Mouse (Mus musculus) lung, postnatal 25 days (tissue): ENCODE results near the gene Ube2d3.
"Not testable (repeated sequence)": the region's sequence is repeated elsewhere in the genome, so short reads cannot be mapped to it uniquely, and the experiment has no call there.

Experiments
- DNase-seq: peaks from one replicate; pipeline ENCODE4 v3.0.0; 2022; ENCODE audit warnings: low spot score

Ube2d3 gene

GRCm38 (mm10) chr3:135491102-135491501, 53.2 kb downstream of the Ube2d3 start:
- DNase-seq, result no peak

GRCm38 (mm10) chr3:135493320-135493719, 55.4 kb downstream of the Ube2d3 start:
- not testable (repeated sequence) for DNase-seq

- DNase-seq, result not testable (repeated sequence)
These were observed 60.0 kb downstream of the Ube2d3 start for GRCm38 (mm10) chr3:135497956-135498355.

DNA sequence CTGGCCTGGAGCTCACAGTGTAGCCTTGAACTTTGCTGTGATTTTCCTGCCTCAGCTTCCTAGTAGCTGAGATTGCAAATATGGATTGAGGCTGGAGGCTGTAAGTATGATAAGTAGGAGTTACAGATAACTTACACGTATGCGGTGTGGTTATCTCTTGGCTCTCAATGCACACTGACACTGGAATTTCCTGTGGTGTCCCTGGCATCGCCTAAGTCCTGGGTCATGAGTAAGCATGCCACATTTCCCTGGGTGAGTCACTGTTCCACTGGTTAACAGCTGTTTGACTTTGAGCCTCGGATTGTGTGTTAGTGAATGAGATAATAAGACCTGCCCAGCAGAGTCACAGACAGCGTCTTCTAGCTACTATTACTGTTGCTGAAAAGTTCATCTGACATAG, 60.9 kb downstream of the Ube2d3 start:
- DNase-seq, result no peak

DNA sequence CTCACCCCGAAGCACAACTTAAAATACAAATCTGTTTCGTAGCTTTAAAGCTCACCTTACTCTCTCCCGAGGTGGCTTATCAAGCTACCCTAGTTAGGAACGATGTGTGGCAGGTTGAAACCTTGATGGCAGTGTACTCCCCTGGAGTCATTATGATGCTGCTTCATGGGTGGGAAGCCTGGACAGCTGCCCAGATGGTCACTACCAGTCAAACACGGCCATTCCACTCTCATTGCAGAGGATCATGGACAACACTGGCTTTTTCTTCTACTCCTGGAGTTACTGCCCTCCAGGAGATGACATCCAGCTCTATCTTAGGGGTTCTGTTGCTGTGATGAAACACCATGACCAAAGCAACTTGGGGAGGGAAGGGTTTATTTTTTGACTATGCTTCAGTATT, 65.2 kb downstream of the Ube2d3 start:
- DNase-seq, result no peak

DNA sequence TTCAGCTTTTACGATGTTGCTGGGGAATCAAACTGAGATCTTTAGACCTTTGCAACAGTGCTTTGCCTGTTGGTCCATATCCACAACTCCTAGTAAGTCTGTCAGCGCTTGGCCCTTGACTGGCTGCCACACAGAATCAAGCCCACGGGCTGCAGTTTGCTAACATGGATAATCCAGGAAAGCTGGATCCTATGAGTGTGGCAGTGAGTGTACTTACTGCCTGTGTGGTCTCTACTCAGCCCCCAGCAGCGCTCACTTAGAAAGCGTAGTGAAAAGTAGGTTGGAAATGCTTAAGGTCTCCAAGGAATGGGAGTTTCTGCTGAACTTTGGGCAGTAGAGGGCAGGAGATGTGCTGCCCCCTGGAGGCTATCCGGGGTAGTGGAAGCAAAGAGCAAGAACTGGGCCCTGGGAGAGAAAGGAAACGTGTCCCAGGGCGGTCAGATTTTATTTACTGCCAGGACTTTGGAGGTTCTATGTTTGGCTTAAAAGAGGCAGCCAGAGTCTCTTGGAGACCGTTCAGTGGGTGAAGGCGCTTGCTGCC, 67.5 kb downstream of the Ube2d3 start:
- peak; percentile 75 for DNase-seq

DNA sequence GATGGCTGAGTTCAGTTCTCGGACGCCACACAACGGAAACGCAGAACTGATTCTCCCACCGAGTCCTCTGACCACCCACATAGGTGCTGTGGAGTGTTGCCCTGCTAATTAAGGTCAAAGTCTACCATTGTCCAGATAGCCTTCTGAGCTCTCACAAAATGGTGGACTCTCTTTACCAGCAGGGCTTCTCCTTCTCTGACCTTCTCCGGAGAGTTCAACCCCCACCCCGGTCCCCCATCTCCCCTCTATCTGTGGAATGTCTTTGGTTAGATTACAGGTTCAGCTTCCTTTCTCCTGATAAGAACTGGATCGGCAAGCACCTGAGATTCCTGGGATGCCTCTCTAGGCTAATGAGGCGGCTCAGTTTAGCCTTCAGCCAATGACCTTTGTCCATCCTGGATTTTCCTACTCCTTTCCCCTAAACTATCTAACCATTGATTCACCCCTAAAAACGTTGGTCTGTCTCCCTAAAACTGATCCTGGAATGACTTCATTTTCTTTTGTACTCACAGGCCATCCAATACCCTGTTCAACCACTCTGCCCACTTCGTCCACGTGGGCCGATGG, 68.0 kb downstream of the Ube2d3 start:
- DNase-seq, result no peak

DNA sequence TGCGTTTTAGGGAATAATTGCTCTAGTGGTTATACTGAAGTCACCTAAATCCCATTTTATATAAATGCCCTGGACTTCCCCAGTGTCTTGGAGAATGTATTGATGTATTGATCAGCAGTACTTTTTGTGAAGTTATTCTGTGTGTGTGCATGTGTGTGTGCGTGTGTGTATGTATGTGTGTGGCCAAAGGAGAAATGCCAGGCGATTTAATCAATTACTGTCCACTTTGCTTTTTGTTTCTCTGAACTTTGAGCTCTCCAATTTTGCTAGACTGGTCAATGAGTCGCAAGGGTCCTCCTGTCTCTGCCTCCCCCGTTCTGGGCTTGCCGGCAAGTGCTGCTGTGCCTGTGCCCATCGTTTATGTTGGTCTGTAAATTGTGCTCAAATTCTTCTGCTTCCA, 69.6 kb downstream of the Ube2d3 start:
- no peak for DNase-seq

DNA sequence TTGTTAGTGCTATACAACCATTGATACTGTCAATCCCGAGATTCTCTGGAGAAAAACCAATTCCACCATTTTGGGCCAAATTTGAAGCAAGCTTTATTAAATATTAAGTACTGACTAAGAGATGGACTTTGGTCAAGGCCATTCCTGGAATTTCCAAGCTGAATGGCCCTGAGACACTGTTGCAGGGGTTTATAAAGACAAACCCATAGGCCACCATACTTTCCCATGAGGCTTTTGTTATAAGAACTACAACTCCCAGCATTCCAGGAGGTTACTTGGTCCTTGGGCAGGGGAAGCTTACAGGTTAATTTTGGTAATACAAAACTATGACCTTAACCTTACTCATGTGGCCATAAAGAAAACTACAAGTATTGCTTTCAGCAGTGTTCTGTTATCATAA, 70.2 kb downstream of the Ube2d3 start:
- DNase-seq, result no peak

DNA sequence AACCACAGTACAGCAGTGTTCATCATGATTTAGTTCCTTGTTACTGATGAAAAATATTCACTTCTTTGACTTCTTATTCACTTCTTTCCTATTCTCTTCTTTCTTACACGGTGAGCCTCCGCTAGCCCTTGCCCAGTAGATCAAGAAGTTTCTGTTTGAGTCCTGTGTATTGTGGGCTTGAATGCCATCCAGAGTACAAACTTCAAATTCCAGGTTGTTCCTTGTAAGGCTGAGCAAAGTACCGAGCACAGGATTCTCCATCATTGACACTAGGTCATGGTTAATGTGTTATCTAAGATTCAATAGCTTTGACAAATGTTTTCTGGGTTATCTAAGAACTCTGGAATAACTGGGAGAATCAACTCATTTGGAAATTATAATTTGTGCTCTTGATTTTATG, 72.4 kb downstream of the Ube2d3 start:
- DNase-seq, result no peak

DNA sequence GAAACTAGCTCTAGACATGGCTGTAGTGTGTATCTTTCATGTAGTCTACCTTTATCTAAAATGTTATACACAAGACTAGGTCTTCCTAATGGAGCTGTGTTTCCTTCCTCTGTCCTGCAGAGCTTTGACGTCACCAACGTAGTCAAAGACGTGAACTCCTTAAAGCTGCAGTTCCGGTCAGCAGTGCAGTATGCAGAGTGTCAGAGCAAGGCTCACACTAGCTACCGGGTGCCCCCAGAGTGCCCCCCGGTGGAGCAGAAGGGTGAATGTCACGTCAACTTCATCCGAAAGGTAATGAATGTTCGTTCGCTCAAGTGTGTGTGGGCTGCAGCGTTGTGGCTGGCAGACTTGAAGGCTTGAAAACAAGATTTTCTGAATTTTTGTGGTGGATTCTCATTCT, 73.7 kb downstream of the Ube2d3 start:
- no peak for DNase-seq

DNA sequence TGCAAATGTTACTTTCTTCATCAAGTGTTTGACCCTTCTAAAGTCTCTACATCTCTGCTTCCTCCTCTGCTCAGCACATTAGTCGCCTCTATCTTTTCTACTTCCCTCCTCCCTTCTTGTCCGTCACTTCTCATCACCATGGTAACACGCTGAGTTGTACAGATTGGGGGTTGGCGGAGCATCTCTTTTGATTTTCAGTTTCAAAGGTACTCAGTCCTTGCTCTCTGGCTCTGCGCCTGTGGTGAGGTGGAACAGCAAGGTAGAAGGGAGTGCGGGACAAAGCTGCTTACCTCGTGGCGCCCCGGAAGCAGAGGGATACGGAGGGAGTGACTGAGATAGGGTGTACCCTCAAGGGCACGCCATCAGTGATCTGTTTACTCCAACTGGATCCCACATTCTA, 75.3 kb downstream of the Ube2d3 start:
- no peak for DNase-seq

- DNase-seq, result no peak
These were observed 76.0 kb downstream of the Ube2d3 start for GRCm38 (mm10) chr3:135513800-135514425.

DNA sequence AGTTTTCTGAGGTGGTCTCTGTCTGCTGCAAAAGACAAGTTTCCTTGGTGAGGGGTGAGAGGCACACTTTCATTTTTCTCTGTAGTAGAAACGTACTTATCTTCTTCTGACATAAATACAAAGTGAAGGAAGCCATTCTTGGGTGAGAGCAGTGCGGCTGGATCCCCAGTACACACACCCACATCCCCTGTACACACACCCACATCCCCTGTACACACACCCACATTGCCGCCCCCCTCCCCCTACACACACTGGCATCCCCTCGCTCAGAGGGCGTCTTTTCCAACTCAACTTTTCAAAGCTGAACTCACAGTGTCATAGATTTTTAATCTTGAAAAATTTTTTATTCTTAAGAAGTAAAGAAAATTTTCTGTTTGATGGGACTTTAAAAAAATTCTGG, 77.3 kb downstream of the Ube2d3 start:
- DNase-seq, result no peak

- DNase-seq, result peak; percentile 43
These were observed 78.9 kb downstream of the Ube2d3 start for GRCm38 (mm10) chr3:135516891-135517290.
